Mouse (Mus musculus) c-Kit-positive CD71-positive TER-119-negative erythroid progenitor cells, embryonic 14.5 days (primary cell): Measurements from ENCODE around the gene Fhl1.

Source experiments
- DNase-seq: peaks from one replicate; pipeline ENCODE4 v3.0.0-alpha.2; 2013; ENCODE audit warnings: low read depth

Fhl1 gene

DNA sequence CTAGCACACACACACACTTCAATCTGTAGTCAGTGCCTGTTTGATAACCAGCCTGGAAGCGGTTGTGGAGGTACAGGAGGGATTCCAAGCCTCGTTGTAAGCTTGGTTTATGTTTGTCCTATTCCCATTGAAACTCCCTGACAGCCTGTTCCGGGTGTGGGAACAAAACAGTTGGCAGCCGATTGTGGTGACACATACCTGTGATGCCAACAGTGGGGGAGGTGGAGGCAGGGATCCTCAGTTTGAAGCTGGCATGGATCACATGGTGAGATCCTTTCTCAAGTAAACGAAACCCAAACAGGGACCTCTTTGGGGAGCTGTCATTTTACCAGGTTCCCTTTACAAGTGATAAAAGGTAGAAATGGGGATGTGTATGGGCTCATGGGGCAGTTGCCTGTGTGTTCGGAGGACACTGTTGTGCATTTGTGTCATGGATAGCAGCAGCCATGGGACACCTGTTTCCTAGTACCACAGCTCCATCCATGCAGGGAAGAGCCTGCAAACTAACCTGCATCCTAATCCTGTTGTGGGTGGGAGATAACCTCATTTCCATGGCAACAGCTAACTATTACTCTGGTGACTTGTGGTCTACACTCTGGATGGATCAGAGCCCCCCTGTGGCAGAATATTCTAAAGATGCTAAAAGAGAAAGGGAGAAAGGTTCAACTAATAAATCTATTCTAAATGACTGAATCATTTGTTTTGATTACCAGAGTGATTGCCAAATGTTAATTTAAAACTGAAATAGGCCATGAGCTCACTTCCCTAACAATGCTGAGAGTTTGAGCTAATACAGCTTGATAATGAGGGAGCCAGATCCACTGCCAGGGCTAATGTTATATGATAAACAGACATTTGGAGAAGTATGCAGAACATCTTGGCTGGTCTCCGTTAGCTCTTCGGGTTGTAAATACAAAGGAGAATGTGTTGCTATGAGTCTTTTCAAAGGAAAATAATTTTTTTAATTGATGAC, 22.0 kb downstream of the Fhl1 start:
- DNase-seq = no peak

DNA sequence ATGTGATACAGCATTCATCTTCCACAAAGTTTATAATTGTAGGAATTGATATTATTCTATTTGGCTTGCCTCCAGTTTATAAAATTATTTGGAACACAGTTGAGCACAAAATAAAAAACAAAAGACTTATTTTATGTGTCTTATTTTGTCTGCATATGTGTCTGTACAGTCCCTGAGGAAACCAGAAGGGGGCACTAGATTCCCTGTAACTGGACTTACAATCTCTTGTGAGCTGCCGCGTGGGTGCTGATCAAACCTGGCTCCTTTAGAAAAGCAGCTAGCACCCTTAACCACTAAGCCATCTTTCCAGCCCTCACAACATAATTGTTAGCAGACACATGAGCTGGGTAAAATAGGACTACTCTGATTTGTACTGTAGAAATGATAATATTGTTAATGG, 24.1 kb downstream of the Fhl1 start:
- DNase-seq = peak; percentile 40

DNA sequence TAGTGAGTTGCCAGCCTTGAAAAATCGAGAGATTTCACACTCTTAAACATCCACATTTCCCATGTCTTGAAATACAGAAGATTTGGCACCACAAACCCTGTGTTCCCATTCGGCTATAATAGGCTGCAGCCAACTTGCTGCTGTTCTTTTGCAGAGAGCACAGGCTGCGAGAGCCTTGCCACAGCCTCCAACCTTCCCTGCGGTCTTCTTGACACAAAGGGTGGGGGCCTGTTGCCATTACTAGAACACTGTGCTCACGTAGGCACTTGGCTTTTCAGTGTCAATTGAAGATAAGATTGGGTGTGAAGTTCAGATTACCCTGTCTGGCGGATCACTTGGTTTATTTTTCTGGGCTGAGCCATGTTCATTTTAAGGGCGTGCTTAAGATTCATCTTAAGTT, 24.8 kb downstream of the Fhl1 start:
- DNase-seq = peak; percentile 34

DNA sequence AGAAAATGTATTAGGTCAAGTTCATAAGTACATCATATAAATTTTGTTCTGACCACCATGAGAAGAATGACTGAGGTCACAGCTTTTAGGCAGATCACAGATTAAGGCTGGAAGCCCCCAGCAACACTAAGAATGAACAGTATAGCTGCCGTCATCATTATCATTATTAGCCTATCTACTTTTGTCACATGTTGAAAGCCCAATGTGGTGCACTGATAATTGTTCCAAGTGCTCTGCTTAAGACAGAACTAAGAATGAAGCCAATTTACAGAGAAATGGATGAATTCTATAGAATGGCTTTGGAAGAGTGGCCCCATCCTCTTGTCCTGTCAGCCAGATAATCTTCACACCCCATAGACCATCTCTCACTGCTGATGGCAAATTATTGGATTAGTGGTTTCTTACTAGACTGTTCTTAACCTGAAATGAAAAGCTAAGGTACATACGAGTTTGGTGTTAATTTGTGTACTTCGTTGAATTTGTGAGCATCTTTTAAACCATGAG, 28.7 kb downstream of the Fhl1 start:
- peak; percentile 45 for DNase-seq

DNA sequence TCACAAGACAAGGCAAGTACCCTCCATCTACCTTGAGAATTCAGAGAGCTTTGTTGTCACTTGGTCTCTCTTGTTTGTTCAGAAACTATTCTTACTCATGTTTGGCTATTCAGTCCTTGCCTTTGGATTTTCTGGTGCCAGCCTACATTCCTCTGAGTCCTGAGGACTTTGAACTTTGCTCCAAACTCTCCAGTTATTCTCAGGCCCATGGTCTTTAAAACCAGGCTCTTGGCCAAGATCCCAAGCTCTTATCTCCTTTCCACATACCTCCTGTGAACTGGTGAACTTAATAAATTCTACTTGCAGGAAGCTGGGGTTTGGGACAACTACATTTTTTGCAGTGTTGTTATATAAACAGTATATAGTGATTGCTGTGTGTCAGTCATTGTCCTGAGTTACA, 38.3 kb downstream of the Fhl1 start:
- no peak for DNase-seq

DNA sequence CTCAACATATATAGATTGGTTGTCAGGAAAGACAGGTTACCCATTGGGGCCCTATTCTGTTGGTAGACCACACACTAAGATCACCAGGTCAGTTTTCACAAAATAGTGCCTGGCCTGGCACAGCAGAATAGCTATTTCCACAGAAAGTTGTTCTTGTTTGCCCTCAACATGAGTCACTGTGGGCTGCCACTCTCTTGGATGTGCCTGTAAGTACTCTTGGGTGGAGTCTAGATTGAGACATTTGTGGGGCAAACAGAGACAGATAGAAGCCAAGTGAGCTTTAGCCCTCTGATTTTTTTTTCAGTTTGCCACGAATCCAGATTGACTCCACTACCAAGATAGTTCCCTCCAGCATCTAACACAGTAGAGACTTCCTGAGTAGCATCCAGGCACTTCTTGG, 40.2 kb downstream of the Fhl1 start:
- DNase-seq = no peak

DNA sequence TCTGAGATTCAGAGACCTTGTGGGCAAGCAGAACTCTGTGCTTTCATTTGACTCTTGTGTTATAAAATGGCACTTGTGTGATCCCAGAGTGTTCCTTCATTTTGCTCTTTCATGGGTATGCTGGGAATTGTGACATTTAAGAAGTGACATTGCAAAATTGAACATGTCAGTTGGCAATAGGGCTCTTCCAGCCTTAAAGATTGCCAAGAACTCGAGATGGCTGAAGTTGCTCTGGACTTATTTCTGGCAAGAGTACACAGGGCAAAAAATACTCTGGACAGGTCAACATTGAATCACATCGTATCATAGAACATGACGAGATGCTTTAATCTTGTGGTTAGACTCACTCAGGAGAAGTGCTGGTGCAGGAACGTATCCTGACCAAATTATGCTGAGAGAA, 41.7 kb downstream of the Fhl1 start:
- no peak for DNase-seq

DNA sequence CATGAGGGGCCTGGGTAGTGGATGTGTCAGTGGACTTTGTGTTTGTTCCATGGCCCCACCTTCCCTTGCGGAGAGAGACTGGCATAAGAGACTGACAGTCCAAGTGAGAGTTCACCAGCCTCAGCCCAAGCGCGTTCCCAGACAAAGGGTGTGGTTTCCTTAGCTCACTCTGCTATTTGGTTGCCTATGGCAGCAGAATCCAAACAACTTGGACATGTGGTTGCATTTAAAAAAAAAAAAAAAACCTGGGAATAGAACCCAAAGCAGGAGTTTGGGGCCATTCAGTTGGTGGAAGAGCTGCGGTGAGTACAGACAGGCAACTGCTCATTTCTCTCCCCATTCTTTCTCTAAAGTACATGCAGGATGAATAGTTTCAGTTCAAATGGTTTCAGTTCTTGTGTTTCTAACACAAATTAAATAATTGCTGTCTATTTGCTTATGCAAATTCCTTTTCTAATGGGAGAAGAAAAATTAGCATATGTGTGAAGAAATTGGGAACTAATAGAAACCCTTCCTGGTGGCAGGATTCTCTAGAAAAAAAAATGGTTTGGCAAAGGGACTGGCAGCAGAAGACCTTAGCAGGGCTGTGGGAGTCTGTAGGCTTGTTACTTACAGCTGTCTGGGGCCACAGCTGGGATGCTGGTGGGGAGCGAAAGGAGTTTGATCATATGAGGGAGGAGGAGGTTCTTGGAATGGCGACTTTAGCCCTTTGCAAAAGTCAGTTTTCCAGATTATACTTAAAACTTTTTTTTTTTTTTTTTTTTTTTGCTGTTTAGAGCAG, 54.9 kb downstream of the Fhl1 start:
- no peak for DNase-seq

DNA sequence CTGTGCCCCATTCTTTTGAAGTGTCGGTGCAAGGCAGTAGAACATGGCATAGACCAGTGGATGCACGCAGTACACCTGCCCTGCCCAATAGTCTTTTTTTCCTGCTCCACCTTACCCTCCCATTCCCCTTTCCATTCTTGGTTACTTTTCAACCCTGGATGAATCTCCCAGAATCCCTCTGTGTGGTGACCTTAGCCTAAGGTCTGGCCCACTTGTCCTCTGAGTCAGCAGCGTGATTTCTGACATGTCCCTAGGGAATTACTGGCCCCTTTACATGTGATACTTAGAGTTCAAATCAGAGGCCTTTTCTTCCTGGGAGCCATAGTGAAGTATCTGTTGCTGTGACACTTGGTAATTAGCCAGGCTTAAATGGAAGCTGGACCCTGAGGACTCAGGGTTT, 55.9 kb downstream of the Fhl1 start:
- no peak for DNase-seq

DNA sequence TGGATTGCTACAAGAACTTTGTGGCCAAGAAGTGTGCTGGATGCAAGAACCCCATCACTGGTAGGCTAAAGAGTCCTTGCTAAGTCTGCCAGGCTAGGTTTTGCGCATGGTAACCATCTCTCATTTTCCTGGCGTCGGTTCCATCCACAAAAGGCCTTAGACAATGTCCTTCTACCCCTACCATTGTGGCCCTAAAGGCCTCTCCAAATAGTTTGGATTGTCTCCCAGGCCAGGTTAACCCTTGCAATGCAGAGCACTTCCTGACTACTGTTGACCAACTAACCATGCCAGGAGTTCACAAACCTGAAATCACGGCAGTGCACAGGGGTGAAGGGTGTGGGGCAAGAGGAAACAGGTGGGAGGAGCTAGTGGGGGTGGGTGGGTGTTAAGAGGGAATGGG, 59.0 kb downstream of the Fhl1 start:
- no peak for DNase-seq

DNA sequence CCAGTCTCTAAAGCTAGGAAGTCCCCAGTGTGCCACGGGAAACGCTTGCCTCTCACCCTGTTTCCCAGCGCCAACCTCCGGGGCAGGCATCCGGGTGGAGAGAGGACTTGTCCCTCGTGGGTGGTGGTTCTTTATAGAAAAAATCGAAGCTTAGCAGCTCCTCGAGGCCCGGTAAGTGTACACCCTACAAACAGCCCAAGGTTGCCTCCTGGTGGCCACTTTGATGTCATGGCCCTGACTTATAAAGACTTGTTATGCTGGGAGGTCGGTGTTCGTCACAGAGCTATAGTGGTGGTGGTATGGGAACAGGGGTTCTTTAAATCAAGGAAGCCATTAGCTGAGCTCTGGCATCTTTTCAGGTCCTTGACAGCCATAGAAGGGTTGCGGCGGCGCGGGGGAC, 59.7 kb downstream of the Fhl1 start:
- peak; percentile 28 for DNase-seq

DNA sequence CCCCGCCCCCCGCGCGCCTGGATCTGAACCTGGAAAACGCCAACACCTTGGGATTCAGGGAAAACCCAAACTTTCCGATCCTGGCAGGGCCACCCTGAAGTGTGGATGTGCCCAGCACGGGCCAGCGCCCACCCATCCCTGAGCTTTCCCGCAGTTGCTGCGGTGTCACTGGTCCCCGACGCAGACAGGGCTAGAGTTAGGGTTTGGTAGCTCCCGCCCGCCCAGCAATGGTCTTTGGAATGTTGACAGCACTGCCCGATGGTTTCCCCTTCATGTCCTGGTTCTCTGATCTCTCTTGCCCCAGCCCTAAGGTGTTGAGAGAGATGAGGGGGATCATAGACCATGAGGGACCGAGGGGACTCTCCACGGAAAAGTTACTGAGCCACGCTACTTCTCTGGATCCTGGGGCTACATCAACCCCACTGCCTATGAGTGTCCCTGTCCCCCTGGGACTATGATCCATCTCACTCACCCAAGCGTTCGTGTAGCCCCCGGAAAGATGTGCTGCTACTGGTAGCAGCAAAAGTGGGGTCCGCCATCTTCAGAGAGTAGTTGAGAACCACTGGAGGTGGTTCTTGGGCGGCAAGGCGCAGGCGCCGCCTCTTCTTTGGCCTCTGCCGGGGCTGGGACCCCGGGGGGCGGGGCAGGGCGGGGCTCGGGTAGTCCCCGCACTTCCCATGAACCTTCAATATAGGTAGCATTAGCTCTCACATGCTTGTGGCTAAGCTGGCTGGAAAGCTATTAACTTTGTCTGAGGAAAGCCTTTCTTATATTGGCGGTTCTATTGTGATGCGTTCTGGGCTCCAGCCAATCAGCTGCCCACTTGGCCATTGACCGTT, 90.4 kb downstream of the Fhl1 start, which contains the start of gene Map7d3:
TSS of gene Map7d3 (minus strand) at position 562 of the 839 bp plus-strand sequence.
- DNase-seq = peak; percentile 8

DNA sequence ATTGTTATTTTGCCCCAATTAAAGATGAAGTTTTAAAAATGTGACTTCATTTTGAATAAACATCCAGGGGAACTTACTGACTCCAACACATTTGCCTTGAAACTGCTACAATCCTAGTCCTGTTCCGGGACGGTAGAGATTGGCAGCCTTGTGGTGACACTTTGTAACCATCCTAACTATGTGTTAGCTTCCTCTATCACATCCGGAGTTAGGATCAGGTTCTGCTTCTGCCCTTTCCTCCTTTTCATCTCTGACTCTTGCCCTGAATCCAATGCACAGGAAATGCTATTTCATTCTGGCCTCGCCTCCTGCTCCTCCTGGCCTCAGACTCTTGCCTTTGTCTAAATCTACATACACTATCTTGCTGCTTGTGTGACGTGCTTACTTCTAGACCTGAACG, 95.9 kb downstream of the Fhl1 start:
- no peak for DNase-seq

DNA sequence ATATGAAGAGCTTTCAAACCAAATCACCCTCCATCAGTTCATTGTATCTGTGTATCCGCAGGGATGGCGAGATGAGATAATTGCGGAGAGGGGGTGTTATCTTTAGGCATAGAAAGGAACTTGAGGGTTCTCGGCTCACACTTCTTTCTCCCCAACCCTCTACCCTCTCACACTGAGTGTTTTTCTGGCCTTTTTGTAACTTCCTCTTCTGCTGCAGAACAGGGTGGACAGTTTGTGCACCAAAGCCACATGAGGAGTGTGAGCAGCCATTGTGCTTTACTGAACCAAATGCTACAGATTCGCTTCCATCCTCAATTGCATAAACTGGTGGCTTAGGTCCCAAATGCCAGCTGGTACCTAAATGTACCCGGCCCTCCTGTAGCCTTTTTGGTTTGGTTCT, 104.3 kb downstream of the Fhl1 start:
- DNase-seq = no peak

DNA sequence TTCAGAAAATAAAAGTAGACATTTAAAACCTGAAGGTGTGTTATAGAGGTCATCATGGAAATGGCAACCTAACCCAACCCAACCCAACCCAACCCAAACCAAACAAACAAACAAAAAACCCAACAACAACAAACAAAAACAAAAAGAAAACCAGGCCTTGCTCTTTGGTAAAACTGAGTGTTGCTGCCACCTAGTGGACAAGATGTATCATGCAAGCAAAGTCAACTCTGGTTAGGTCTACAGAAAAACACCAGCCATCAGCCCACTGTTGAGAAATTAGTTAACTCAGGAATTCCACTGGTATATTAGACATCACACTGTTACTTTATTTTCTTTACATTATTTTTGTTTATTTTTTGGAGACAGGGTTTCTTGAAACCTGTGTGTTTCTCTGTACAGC, 107.8 kb downstream of the Fhl1 start:
- DNase-seq = peak; percentile 19

DNA sequence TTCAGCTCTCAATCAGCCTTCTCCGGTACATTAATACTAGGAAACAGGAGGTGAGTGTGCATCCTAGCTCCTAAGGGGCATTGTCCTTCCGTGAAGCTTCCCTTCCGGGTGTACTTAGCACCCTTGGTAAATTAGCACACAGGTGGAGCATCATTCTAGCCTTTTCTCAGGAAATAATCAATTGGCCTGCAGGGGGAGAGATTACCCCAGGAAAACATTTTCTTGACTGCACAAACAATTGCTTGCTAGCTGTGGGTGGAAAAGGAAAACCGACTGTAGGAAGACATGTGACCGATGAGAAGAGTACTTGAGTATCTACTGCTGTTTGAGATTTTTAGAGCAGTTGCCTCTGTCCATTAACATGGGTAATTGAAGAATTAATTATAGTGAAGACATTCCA, 109.7 kb downstream of the Fhl1 start:
- DNase-seq = no peak
